Mouse (Mus musculus): ENCODE results near the gene Ccdc163.

- TF ChIP-seq CTCF (IDR thresholded peaks at IDR 0.05; ENCODE audit: borderline replicate concordance, extremely low read depth, insufficient read depth, insufficient read length) (no peak), POLR2A (IDR thresholded peaks at IDR 0.05; ENCODE audit: borderline replicate concordance, extremely low read depth, insufficient read depth, insufficient read length, poor library complexity, severe bottlenecking) (no peak)
Measured at GRCm38 (mm10) chr4:116708791-116709390, 582 bp downstream of the Ccdc163 start.

Data from brain, embryonic 14.5 days (tissue).